Mouse (Mus musculus) thymus, adult 2 months (tissue): ENCODE measurements around the gene Man2a2.

ENCODE experiments used
- CTCF ChIP-seq: fragments of 200-500 bp; IDR thresholded peaks from 2 replicates; pipeline ENCODE4 v1.5.1; 2012; ENCODE audit warnings: mild to moderate bottlenecking, control low read depth, low read length, moderate library complexity, borderline replicate concordance; ENCODE audit not compliant: control insufficient read depth, poor library complexity, insufficient read depth; ENCODE audit errors: extremely low read depth
- POLR2A ChIP-seq: fragments of 200-500 bp; IDR thresholded peaks from 2 replicates; pipeline ENCODE4 v1.6.1; 2012; ENCODE audit warnings: mild to moderate bottlenecking, low read length, control low read depth, moderate library complexity; ENCODE audit not compliant: control insufficient read depth, poor library complexity, insufficient read depth; ENCODE audit errors: extremely low read depth

- TF ChIP-seq CTCF = no peak
- TF ChIP-seq POLR2A = no peak
Measured at GRCm38 (mm10) chr7:80360435-80360834, 10.7 kb downstream of the Man2a2 start.
